Mouse (Mus musculus) limb, embryonic 14.5 days (tissue): Measurements from ENCODE around the gene Zmiz1. TPM values are rescaled to one million over a fixed set of nuclear protein-coding genes. Genes with fewer than 3 reads are reported as not detected.

Source experiments
- ATAC-seq: fragments of 200-750 bp; cut with Nextera tagmentation; 2 replicates; pipeline ENCODE4 v1.8.0; 2017; ENCODE audit warnings: low read depth, moderate number of reproducible peaks, moderate TSS enrichment; ENCODE audit not compliant: low FRiP score
- DNase-seq: peaks from one replicate; pipeline ENCODE4 v3.0.0-alpha.2; 2015; ENCODE audit warnings: low spot score
- H3K27ac ChIP-seq: fragments of 300-500 bp; sonication (generic); replicated peaks from 2 replicates; pipeline ENCODE4 v1.5.1; 2014; ENCODE audit warnings: low read depth, mild to moderate bottlenecking, low read length, moderate library complexity, mixed read lengths
- H3K27me3 ChIP-seq: fragments of 300-500 bp; sonication (generic); 2 replicates; pipeline ENCODE4 v1.6.1; 2014; ENCODE audit warnings: low read length, mixed read lengths; ENCODE audit not compliant: control insufficient read depth, insufficient read depth
- H3K36me3 ChIP-seq: fragments of 300-500 bp; sonication (generic); 2 replicates; pipeline ENCODE4 v1.6.1; 2014; ENCODE audit warnings: mild to moderate bottlenecking, low read length, moderate library complexity, mixed read lengths; ENCODE audit not compliant: control insufficient read depth, insufficient read depth
- H3K4me1 ChIP-seq: fragments of 300-500 bp; sonication (generic); 2 replicates; pipeline ENCODE4 v1.6.1; 2014; ENCODE audit warnings: antibody characterized with exemption, low read length, mixed read lengths; ENCODE audit not compliant: control insufficient read depth, insufficient read depth
- H3K4me2 ChIP-seq: fragments of 300-500 bp; sonication (generic); replicated peaks from 2 replicates; pipeline ENCODE4 v1.6.1; 2014; ENCODE audit warnings: low read depth, mild to moderate bottlenecking, low read length, moderate library complexity; ENCODE audit not compliant: severe bottlenecking
- H3K4me3 ChIP-seq: fragments of 300-500 bp; sonication (generic); replicated peaks from 2 replicates; pipeline ENCODE4 v1.5.1; 2014; ENCODE audit warnings: low read length
- H3K9ac ChIP-seq: fragments of 300-500 bp; sonication (generic); 2 replicates; pipeline ENCODE4 v1.6.1; 2014; ENCODE audit warnings: mild to moderate bottlenecking, low read depth, low read length, moderate library complexity; ENCODE audit not compliant: severe bottlenecking
- H3K9me3 ChIP-seq: fragments of 300-500 bp; sonication (generic); 2 replicates; pipeline ENCODE4 v1.6.1; 2016; ENCODE audit warnings: low read length; ENCODE audit not compliant: control insufficient read depth
- POLR2A ChIP-seq: fragments of 200-500 bp; IDR thresholded peaks from 2 replicates; pipeline ENCODE4 v1.8.0; 2012; ENCODE audit warnings: inconsistent platforms, mild to moderate bottlenecking, moderate library complexity, borderline replicate concordance; ENCODE audit not compliant: insufficient read depth, insufficient read length; ENCODE audit errors: extremely low read depth
- WGBS: fragments of 180-500 bp; shearing (Covaris S2); extraction: QIAGEN DNeasy Blood & Tissue Kit; methylation state at CpG from one replicate; pipeline ENCODE4 v1.1.7; 2014; 5-methylcytosine and 5-hydroxymethylcytosine counted together
- polyA plus RNA-seq, 2 experiments: library from polyadenylated mRNA; depleted of rRNA in 1 of 2; stranded (reverse) in 1 of 2; unstranded in 1 of 2; fragments of >200 nt; fragmentation: Nextera tagmentation in 1 of 2; extraction: Ambion mirVana in 1 of 2; gene quantifications; 2 replicates each; pipeline versions ENCODE4 v1.2.1 to v1.2.3; 2012 to 2014

Zmiz1 gene
- polyA plus RNA-seq, 2 experiments, result 61.8 to 81.2 TPM

DNA sequence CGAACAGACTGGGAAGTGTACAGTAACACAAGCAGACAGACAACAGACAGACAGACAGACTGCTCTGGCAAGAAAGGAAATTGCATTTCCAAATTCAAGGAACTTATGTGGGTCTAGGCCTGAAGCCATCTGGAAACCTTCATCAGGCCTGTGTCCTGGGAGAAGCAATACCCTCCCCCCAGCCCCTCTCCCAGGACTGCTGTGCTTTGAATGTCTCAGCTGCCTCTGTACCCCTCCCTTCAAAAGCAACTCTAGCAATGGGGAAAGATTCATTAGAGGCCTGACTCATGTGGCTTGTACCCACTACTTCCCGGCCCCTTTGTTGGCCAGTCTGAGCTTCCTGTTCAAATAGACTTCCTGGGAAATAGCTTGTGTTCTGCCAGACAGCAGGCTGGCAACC is 142.0 kb downstream of the Zmiz1 start:
- H3K4me2 ChIP-seq, result no peak overlapping the region
- 32% methylated on average over 2 of the region's 2 CpGs for WGBS
- H3K36me3 ChIP-seq, result peaks cover 56% of the 10 kb centered on the region
- DNase-seq, result no peak
- no peak for TF ChIP-seq POLR2A
- no peaks in the 10 kb centered on the region for H3K27me3 ChIP-seq
- no peaks in the 10 kb centered on the region for H3K9me3 ChIP-seq
- H3K27ac ChIP-seq, result peak overlapping the region; percentile 61
- peak; percentile 38; the same call in 1 of the 2 replicates for ATAC-seq
- no peak overlapping the region for H3K4me3 ChIP-seq
- H3K4me1 ChIP-seq, result peaks cover 49% of the 10 kb centered on the region
- no peak overlapping the region for H3K9ac ChIP-seq

DNA sequence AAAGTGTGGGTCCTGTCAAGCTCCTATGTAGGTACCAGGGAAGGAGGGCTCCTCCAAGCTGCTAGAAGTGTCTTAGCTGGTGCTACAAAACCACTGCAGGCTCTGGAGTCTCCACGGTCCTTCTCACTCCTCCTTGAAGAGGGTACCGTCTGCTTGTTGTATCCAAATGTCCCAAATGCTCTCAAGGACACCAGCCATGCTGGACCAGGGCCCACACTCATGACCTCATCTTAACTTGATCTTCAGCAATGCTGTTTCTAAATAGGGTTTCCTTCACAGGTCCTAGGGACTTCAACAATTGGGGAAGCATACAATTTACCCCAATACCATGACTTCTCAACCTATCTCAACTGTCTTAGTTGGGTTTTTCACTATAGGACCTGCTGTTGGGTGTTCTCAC is 143.0 kb downstream of the Zmiz1 start:
- Histone ChIP-seq H3K4me2 (no peak overlapping the region), H3K4me3 (no peak overlapping the region), H3K4me1 (peaks cover 60% of the 10 kb centered on the region), H3K9me3 (no peaks in the 10 kb centered on the region), H3K27ac (no peak overlapping the region), H3K9ac (no peak overlapping the region), H3K36me3 (peaks cover 46% of the 10 kb centered on the region), H3K27me3 (no peaks in the 10 kb centered on the region)
- ATAC-seq, result no peak
- no peak for TF ChIP-seq POLR2A
- DNase-seq, result no peak
- WGBS, result 90% methylated on average over 2 of the region's 2 CpGs

- ATAC-seq (no peak), DNase-seq (no peak)
- Histone ChIP-seq H3K4me3 (no peak overlapping the region), H3K27ac (no peak overlapping the region), H3K9me3 (no peaks in the 10 kb centered on the region), H3K27me3 (no peaks in the 10 kb centered on the region), H3K36me3 (peaks cover 25% of the 10 kb centered on the region), H3K9ac (no peak overlapping the region), H3K4me1 (peaks cover 76% of the 10 kb centered on the region), H3K4me2 (no peak overlapping the region)
- no peak for TF ChIP-seq POLR2A
- whole genome bisulfite sequencing, result 21% methylated on average over 17 of the region's 18 CpGs
Observed at GRCm38 (mm10) chr14:25604395-25605142, 145.6 kb downstream of the Zmiz1 start.

GRCm38 (mm10) chr14:25606372-25607140 is 147.6 kb downstream of the Zmiz1 start:
- peak overlapping the region; percentile 96 for H3K4me2 ChIP-seq
- peak overlapping the region; percentile 80 for H3K9ac ChIP-seq
- H3K4me1 ChIP-seq, result peaks cover 83% of the 10 kb centered on the region
- H3K9me3 ChIP-seq, result no peaks in the 10 kb centered on the region
- peak; percentile 45 for ATAC-seq
- WGBS, result 2% methylated on average over 27 of the region's 31 CpGs
- no peak for TF ChIP-seq POLR2A
- no peaks in the 10 kb centered on the region for H3K27me3 ChIP-seq
- H3K27ac ChIP-seq, result peak overlapping the region; percentile 81
- DNase-seq, result no peak
- H3K4me3 ChIP-seq, result peak overlapping the region; percentile 68
- peaks cover 14% of the 10 kb centered on the region for H3K36me3 ChIP-seq

DNA sequence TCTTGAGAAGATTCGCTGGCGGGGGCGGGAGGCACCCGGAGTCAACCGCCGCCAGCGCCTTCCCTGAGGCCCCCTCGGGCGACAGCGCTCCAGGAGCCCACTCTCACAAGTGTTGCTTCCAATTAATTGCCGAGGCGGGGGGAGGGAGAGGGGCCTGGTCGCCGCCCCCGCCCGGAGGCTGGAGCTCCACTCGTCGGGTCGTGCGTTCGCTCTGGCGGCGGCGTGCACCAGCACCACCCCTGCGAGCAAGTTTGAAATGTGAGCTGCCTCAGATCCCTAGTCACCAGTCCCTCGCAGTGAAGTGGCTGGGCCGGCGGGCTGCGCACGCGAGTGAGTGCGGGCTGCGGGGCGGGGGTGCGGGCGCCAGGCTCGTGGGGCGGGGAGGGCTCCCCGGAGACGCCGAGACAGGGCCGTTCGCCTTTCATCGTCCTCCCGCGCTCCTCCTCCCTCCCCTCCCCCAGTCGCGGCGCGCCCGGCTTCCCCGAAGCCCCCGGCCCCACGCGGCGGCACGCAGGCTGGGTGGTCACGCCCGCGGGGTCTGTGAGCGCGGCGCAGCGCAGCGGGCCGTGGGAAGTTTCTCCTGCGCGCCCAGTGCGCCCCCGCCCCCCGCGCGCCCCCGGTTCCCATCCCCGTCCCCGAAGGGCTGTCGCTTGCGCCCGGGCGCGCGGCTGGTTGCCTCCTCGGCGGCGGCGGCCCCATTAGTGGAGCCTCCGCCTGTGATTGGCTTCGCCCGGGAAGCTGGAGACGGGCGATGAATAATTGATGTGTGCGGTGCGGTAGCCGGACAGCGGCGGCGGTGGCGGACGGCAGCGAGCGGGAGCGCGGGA is 148.4 kb downstream of the Zmiz1 start:
- ATAC-seq (peak; percentile 70), DNase-seq (peak; percentile 68)
- no peaks in the 10 kb centered on the region for H3K9me3 ChIP-seq
- H3K4me1 ChIP-seq, result peaks cover 83% of the 10 kb centered on the region
- peak overlapping the region; percentile 81 for H3K27ac ChIP-seq
- WGBS, result 4% methylated on average over 51 of the region's 103 CpGs
- H3K36me3 ChIP-seq, result peaks cover 11% of the 10 kb centered on the region
- H3K9ac ChIP-seq, result peak overlapping the region; percentile 80
- H3K27me3 ChIP-seq, result no peaks in the 10 kb centered on the region
- H3K4me2 ChIP-seq, result peak overlapping the region; percentile 96
- peak overlapping the region; percentile 68 for H3K4me3 ChIP-seq
- 0 out of 2 replicates have a peak, but pooled peaks have one; percentile 42 for TF ChIP-seq POLR2A
